Mouse (Mus musculus) G1E (cell line): ENCODE data around the gene Tjp1. TPM values are rescaled to one million over a fixed set of nuclear protein-coding genes. Genes with fewer than 3 reads are reported as not detected.

ENCODE experiments used
- ATAC-seq: 2 replicates; pipeline ENCODE4 v1.8.0; 2016; ENCODE audit warnings: mild to moderate bottlenecking; ENCODE audit not compliant: insufficient number of reproducible peaks, poor library complexity, low FRiP score, severe bottlenecking; ENCODE audit errors: extremely low read depth
- DNase-seq: peaks from one replicate; pipeline ENCODE4 v3.0.0; 2012; ENCODE audit warnings: low spot score
- H3K27me3 ChIP-seq: 2 replicates; pipeline ENCODE4 v1.6.1; 2012; ENCODE audit warnings: mild to moderate bottlenecking, low read length, inconsistent platforms; ENCODE audit not compliant: insufficient read depth
- H3K36me3 ChIP-seq: replicated peaks from 2 replicates; pipeline ENCODE3; 2012; ENCODE audit warnings: mild to moderate bottlenecking, inconsistent platforms
- H3K4me1 ChIP-seq: 2 replicates; pipeline ENCODE4 v1.6.1; 2012; ENCODE audit warnings: low read depth, low read length, inconsistent platforms, mixed read lengths; ENCODE audit not compliant: insufficient read depth
- H3K4me3 ChIP-seq: 2 replicates; pipeline ENCODE4 v1.5.1; 2012; ENCODE audit warnings: low read depth, mild to moderate bottlenecking, inconsistent platforms, low read length, moderate library complexity, mixed read lengths
- H3K9me3 ChIP-seq: replicated peaks from 2 replicates; pipeline ENCODE4 v1.6.1; 2012; ENCODE audit warnings: inconsistent platforms
- CTCF ChIP-seq: IDR thresholded peaks from 2 replicates; pipeline ENCODE4 v1.5.1; 2012; ENCODE audit warnings: low read depth, low read length, inconsistent platforms, mixed read lengths
- GATA1 ChIP-seq: IDR thresholded peaks from 2 replicates; pipeline ENCODE4 v1.6.1; 2012; ENCODE audit warnings: borderline replicate concordance, low read length, inconsistent platforms, mixed read lengths
- GATA2 ChIP-seq: IDR thresholded peaks from 2 replicates; pipeline ENCODE4 v1.6.1; 2012; ENCODE audit warnings: low read depth, low read length, inconsistent platforms, borderline replicate concordance
- POLR2AphosphoS5 ChIP-seq: IDR thresholded peaks from 2 replicates; pipeline ENCODE4 v1.6.1; 2012; ENCODE audit warnings: low read depth, low read length, inconsistent platforms; ENCODE audit not compliant: insufficient replicate concordance
- TAL1 ChIP-seq: conservative IDR thresholded peaks from 2 replicates; pipeline ENCODE4 v1.6.1; 2012; ENCODE audit warnings: low read depth, low read length, inconsistent platforms, mixed read lengths
- polyA plus RNA-seq: library from polyadenylated mRNA; stranded (reverse); fragments of >175 nt; gene quantifications from 2 replicates; pipeline ENCODE4 v1.2.3, GENCODE M21; 2012
- total RNA-seq, 2 experiments: library from RNA; stranded (forward) in 1 of 2; stranded (reverse) in 1 of 2; fragments of 200-1000 nt in 1 of 2; fragments of >200 nt in 1 of 2; fragmentation: Nextera tagmentation in 1 of 2; gene quantifications; 2 replicates each; pipeline ENCODE4 v1.2.3; 2014 to 2017

The Tjp1 gene
- total and polyA plus RNA-seq, 3 experiments = 17.8 to 119 (median 95.0) TPM

GRCm38 (mm10) chr7:65482216-65482615 lies 45.4 kb downstream of the Tjp1 start:
- peaks cover 15% of the 10 kb centered on the region for H3K4me1 ChIP-seq
- H3K9me3 ChIP-seq = no peaks in the 10 kb centered on the region
- TF ChIP-seq GATA1 (no peak), POLR2AphosphoS5 (no peak), TAL1 (no peak), GATA2 (no peak), CTCF (no peak)
- DNase-seq (no peak), ATAC-seq (no peak)
- H3K36me3 ChIP-seq = no peaks in the 10 kb centered on the region
- H3K4me3 ChIP-seq = no peak overlapping the region
- H3K27me3 ChIP-seq = peaks cover 20% of the 10 kb centered on the region

DNA sequence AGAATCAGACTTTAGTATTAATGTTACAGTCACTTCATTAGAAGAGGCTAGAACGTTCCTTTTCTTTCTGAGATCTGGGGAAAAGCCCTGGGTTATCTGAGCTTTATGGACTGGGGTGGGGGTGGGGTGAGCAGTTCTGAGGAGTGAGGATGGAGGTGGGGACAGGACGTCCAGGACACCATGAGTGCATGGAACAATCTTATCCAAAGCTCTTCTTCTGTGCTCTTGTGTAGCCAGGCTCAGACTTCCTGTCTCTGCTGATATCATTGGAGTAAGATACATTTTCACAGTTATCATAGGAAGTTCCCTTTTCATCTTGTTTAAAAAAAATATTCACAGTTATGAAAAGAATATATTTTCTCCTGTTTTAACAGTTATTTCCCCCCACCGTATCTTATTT lies 55.5 kb downstream of the Tjp1 start:
- ATAC-seq = no peak

GRCm38 (mm10) chr7:65471406-65471805 lies 56.2 kb downstream of the Tjp1 start:
- H3K9me3 ChIP-seq = no peaks in the 10 kb centered on the region
- ATAC-seq (no peak), DNase-seq (no peak)
- peaks cover 27% of the 10 kb centered on the region for H3K27me3 ChIP-seq
- no peaks in the 10 kb centered on the region for H3K4me1 ChIP-seq
- no peaks in the 10 kb centered on the region for H3K36me3 ChIP-seq
- H3K4me3 ChIP-seq = no peak overlapping the region
- TF ChIP-seq CTCF (no peak), GATA1 (no peak), GATA2 (no peak), POLR2AphosphoS5 (no peak)

More for the DNA sequence above, 55.5 kb downstream of the Tjp1 start:
- no peak for DNase-seq
- no peaks in the 10 kb centered on the region for H3K36me3 ChIP-seq
- no peaks in the 10 kb centered on the region for H3K4me1 ChIP-seq
- H3K9me3 ChIP-seq = no peaks in the 10 kb centered on the region
- H3K27me3 ChIP-seq = peaks cover 22% of the 10 kb centered on the region
- H3K4me3 ChIP-seq = no peak overlapping the region
- TF ChIP-seq TAL1 = no peak
- no peak for TF ChIP-seq POLR2AphosphoS5
- TF ChIP-seq GATA1 = no peak
- no peak for TF ChIP-seq GATA2
- no peak for TF ChIP-seq CTCF

DNA sequence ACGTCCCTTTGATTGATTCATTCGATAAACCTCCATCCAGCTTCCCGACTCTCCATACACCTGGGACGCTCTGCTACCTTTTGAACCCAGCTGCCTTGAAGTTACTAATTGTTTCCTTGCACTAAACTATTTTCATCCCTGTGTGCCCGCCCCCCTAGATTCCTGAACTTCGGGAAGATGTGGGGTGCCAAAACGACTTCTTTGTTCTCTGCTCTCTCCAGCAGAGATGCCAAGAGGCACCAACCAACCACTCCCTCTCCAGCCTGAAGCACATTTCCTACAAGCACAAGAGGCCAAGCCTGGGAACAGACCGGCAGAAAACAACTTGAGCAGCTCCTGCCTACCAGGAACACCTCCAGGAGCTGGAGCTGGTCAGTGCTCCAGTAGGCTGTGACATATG lies 57.4 kb downstream of the Tjp1 start:
- peaks cover 2% of the 10 kb centered on the region; the same call in 1 of the 2 replicates for H3K4me1 ChIP-seq
- no peak for TF ChIP-seq CTCF
- peaks cover 35% of the 10 kb centered on the region for H3K27me3 ChIP-seq
- H3K36me3 ChIP-seq = no peaks in the 10 kb centered on the region
- ATAC-seq (no peak), DNase-seq (no peak)
- H3K9me3 ChIP-seq = no peaks in the 10 kb centered on the region
- H3K4me3 ChIP-seq = no peak overlapping the region

DNA sequence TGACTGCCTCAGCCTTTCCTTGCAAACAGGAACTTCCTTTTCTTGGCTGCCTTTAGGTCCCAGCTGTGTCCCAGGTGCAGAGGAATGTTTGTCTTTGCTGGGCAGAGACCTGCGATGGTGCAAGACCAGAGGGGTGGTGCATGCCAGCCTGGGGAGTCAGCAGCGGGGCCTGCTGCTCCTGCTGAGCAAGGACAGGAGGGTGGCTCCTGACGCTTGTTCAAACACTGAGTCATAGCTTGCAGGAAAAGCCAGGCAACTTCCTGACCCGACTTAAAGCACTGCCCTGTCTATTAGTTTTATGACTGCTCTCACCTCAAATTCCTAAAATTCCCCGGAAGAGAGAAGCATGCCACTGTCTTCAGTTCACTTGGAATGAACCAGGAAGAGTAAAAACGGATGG lies 57.9 kb downstream of the Tjp1 start:
- Histone ChIP-seq H3K9me3 (no peaks in the 10 kb centered on the region), H3K27me3 (peaks cover 35% of the 10 kb centered on the region), H3K4me1 (peaks cover 2% of the 10 kb centered on the region; the same call in 1 of the 2 replicates), H3K36me3 (no peaks in the 10 kb centered on the region), H3K4me3 (no peak overlapping the region)
- ATAC-seq (no peak), DNase-seq (no peak)
- TF ChIP-seq GATA2 (no peak), TAL1 (no peak), CTCF (no peak), POLR2AphosphoS5 (no peak), GATA1 (no peak)

DNA sequence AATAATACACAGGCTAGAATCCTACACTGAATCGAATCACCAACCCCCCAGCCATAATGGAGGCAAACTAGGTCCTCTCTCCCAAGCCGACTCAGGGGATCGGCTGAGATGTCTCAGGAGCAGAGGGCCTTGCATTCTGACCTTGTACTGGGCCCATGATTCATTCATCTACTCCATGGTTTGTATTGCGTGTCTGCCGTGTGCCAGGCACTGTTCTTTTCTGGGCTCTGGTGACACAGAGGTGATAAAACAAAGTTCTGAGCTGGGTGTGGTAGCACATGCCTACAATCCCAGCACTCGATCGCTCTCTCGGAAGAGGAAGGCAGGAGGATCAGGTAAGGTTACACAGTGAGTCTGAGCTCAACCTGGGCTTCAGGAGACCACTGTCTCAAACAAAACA lies 59.4 kb downstream of the Tjp1 start:
- no peaks in the 10 kb centered on the region for H3K9me3 ChIP-seq
- ATAC-seq (no peak), DNase-seq (no peak)
- peaks cover 38% of the 10 kb centered on the region for H3K27me3 ChIP-seq
- peaks cover 2% of the 10 kb centered on the region; the same call in 1 of the 2 replicates for H3K4me1 ChIP-seq
- TF ChIP-seq CTCF (no peak), GATA2 (no peak), POLR2AphosphoS5 (no peak), TAL1 (no peak), GATA1 (no peak)
- H3K36me3 ChIP-seq = no peaks in the 10 kb centered on the region
- no peak overlapping the region for H3K4me3 ChIP-seq
